8 mouse cellular contexts compared by ENCODE assay signal in genomic region chr4:116627722-116628662, GRCm38 (mm10). TPM values are rescaled to one million over a fixed set of nuclear protein-coding genes. Genes with fewer than 3 reads are reported as not detected.
DNase-seq lines count a peak whose midpoint lies in the region; ATAC-seq lines count a peak whose summit lies in the region.

Gene Nasp, minus strand, starts transcription at chr4:116627941.

- ATAC-seq in hindbrain, embryonic 11.5 days (ENCODE audit: low FRiP score): peak; percentile 92

- peak within 1 kb of the TSS; percentile 55 for H3K4me2 ChIP-seq in hindbrain, embryonic 11.5 days (replicated peaks; ENCODE audit: low read depth, low read length)

- H3K27me3 ChIP-seq in hindbrain, embryonic 11.5 days (ENCODE audit: control insufficient read depth, insufficient read depth, low read length): no peaks in the 10 kb centered on the region

- peak; percentile 86 for DNase-seq in Muller cell, postnatal 12 days (ENCODE audit: inconsistent ontology term)
- peak; percentile 90 for DNase-seq in cerebellum, adult 9-10 months
- DNase-seq in frontal cortex, adult 2 months (ENCODE audit: extremely low spot score in 1 of 2, low spot score in 1 of 2): peak; percentile 72 to 89
- peak; percentile 88 for DNase-seq in hindbrain, embryonic 11.5 days (ENCODE audit: low spot score)
- peak; percentile 78 to 80 for DNase-seq in layer of hippocampus, postnatal 10 days (ENCODE audit: low spot score in 2 of 2)
- peak; percentile 91 for DNase-seq in lung, postnatal 10 days
- peak; percentile 72 for DNase-seq in ovary, postnatal 36 days (ENCODE audit: low spot score)
- peak; percentile 81 for DNase-seq in thymus, postnatal 25 days

- H3K9me3 ChIP-seq in hindbrain, embryonic 11.5 days (ENCODE audit: control insufficient read depth, low read length): no peaks in the 10 kb centered on the region

- WGBS in hindbrain, embryonic 11.5 days: 9% methylated on average over 23 of the region's 23 CpGs

- peak within 1 kb of the TSS; percentile 93 for H3K9ac ChIP-seq in hindbrain, embryonic 11.5 days (ENCODE audit: low read depth, low read length)

- H3K36me3 ChIP-seq in hindbrain, embryonic 11.5 days (ENCODE audit: control insufficient read depth, insufficient read depth, low read length): no peaks in the 10 kb centered on the region

- H3K4me1 ChIP-seq in hindbrain, embryonic 11.5 days (replicated peaks; ENCODE audit: control insufficient read depth, insufficient read depth, low read length): no peaks in the 10 kb centered on the region; the same call in 1 of the 2 replicates

- H3K27ac ChIP-seq in hindbrain, embryonic 11.5 days (ENCODE audit: low read depth, low read length): peak within 1 kb of the TSS; percentile 93

- peak within 1 kb of the TSS; percentile 98 for H3K4me3 ChIP-seq in hindbrain, embryonic 11.5 days (ENCODE audit: low read depth, low read length)

RNA-seq across cellular contexts. Expression of gene Nasp, which starts in this region (rescaled TPM):
- 24.1 and 28.1 TPM in 2 replicates for polyA plus RNA-seq in frontal cortex, adult 2 months (2012; rRNA removed)
- polyA plus RNA-seq in hindbrain, embryonic 11.5 days (2014; fragmentation: Nextera tagmentation; extraction: Ambion mirVana): 270 and 283 TPM in 2 replicates
- total RNA-seq in layer of hippocampus, postnatal 10 days (2021): 10 to 100 TPM; 74.0 to 74.6 TPM

Comparison
In these comparisons a context has a peak if more than half of its experiments do, and no peak if none do; other contexts are left out.
1. Peak in every context shown above with its lines: DNase-seq, ATAC-seq, H3K4me3 ChIP-seq and H3K27ac ChIP-seq.